Mouse (Mus musculus) layer of hippocampus, postnatal 14 days (tissue): ENCODE results near the gene Krt18. TPM values are rescaled to one million over a fixed set of nuclear protein-coding genes. Genes with fewer than 3 reads are reported as not detected.

Source experiments
- DNase-seq, 2 experiments: peaks; one replicate each; pipeline ENCODE4 v3.0.0; 2021 to 2022; ENCODE audit warnings: low spot score in 2 of 2, mixed read lengths in 1 of 2
- total RNA-seq, 2 experiments: library from RNA; stranded (reverse); gene quantifications; 2 replicates each; pipeline ENCODE4 v1.2.3; 2021

Krt18 gene
- total RNA-seq, 2 experiments from 2014 or later = 0.45 to 3.4 TPM

DNA sequence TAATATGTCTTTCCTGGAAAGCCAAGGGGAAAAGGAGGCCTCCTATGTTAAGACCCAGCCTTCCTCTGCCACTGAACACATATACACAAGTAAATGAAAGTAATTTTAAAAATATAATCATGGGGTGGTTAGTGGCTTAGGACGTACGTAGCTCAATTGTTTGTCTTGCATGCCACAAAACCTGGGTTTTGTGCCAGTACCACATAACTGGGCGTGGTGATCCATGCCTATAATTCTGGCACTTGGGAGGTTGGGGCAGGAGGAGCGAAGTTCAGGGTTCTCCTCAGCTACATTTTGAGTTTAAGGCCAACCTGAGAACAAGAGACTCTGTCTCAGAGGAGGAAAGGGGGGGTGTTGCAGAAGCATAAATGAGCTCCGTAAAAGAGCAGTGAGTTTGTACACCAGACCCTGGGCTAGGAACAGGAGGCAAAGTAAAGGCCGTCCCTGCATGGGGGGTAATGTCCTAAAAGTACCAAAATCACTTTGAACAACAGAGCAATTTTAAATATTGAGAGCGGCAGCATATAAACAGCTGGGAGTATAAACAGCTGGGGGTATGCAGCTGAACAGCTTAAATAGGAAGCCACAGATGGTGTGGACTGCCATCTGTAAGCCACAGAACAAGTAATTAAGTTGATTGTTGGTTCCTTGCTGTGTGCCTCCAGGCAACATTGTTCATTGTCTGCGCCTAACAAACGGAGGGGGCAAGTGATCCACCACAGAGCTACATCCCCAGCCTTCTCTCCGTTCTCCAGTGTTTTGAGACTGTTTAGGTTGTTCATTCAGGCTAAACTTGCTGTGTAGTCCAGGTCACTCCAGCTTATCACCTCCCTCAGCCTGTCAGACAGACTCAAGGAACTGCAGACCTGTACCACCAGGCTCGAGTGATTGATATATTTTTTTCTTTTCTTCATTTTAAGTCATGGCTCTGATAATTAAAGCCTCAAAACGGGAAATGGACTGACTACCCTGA, 20.6 kb upstream of the Krt18 start:
- no peak for DNase-seq

DNA sequence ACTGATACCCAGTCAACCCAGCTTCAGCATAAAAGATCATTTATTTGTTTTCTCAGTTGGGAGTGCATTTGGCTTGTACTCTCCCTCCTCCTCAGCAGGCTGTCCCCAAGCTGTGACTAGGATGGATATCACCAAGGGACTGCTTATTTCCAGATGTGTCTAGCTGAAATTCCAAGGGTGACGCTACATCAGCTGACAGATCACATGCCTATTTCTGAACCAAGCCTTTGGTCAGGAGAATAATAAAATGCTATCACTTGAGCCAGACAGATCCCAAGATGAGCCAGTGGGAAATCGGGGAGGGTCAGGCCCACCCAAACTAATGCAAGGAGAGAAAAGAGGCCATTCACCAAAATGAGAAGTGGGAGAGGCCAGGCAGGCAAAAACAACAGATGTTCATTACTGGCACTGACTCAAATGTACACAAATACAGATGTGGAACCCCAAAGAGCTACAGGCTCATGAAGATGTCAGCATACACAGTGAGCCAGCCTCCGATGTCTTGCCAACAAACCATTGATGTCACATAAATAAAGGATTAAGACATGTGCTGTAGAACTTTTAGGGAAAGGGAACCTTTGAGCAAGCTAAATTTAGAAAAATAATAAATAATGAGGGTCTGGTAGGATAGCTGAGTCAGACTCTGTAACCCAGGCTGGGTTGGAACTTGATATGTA, 17.3 kb upstream of the Krt18 start:
- DNase-seq = no peak

DNA sequence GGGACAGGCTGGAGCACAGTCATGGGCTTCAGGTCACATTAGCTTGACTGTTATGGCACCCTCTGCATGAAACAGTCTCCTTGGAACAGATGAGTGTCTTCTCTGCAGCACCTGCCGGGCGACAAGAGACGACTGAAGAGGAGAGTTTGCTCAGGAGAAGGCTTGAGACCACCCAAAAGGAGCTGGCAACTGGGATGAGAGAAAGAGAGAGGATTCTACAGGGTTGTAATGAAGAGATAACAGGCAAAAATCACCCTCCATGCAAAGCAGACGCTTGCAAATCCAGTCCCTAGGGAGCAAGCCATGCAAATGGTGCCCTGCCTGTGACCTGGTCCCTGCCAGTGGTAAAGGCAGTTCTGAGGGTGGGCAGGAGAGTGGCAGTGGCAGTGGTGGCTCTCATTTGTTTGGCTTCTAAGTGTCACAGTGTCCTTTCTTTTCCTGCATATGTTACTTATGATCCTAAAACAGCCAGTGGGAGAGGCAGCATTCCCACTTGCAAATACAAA, 15.7 kb upstream of the Krt18 start:
- no peak for DNase-seq

GRCm38 (mm10) chr15:102013651-102014050, 14.3 kb upstream of the Krt18 start:
- no peak for DNase-seq

DNA sequence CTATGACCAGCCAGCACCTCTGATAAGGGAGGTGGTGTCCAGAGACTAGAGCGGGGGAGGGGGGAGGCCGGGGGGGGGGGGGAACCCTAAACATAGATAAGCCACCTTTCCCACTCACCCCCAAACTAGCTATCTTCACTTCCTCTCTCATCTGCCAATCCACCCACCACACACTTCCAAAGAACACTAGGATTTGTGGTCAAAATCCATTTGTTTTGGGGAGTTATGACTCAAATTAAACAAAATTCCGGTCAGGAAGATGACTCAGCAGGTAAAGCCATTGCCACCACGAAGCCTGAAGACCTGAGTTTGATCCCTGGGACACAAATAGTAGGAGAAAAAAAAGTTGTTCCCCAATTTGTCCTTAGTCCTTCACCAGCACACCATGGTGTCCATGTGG, 13.1 kb upstream of the Krt18 start:
- no peak for DNase-seq

DNA sequence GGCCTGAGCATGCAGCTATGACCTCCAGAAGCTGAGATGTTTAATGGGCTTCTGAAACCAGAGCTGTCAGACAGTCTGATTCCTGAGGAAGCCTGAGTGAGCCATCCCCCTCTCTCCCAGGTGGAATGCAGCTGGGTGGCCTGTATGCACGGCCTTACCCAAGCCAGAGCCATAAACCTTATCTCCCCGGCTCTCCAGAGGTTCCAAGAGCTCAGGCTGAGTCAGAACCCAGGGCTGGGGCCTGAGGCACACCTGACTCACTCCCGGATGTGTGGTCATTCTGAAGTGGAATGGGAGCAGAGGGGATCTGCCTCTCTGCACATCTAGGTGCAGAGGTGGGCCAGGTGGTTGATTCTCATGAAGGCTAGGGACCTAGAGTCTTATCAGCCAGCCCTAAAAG, 11.9 kb upstream of the Krt18 start:
- DNase-seq = no peak

GRCm38 (mm10) chr15:102016787-102017186, 11.2 kb upstream of the Krt18 start:
- no peak for DNase-seq

GRCm38 (mm10) chr15:102017918-102018463, 10.0 kb upstream of the Krt18 start:
- DNase-seq = no peak

DNA sequence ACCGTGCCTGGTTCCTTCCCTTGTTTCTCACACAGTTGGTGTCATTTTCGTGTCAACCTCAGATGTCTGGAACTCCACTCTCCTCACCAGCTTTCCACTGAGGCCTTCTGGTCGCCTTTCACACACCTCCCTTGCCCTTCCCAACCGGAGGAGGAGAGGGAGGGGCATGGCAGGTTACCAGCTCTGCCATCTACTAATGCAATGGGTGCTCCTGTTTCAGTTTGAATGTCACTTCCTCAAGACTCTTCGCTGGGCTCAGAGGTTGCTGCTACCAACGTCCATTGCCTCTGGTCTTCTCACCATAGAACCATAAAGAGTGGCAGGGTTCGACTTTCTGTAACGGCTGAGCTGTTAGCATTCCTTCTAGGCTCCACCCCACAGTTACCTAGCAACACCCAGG, 5.5 kb upstream of the Krt18 start:
- no peak for DNase-seq

- no peak for DNase-seq
These were observed 4.1 kb upstream of the Krt18 start for GRCm38 (mm10) chr15:102023888-102024287.

GRCm38 (mm10) chr15:102025136-102025872, 2.7 kb upstream of the Krt18 start:
- no peak for DNase-seq

DNA sequence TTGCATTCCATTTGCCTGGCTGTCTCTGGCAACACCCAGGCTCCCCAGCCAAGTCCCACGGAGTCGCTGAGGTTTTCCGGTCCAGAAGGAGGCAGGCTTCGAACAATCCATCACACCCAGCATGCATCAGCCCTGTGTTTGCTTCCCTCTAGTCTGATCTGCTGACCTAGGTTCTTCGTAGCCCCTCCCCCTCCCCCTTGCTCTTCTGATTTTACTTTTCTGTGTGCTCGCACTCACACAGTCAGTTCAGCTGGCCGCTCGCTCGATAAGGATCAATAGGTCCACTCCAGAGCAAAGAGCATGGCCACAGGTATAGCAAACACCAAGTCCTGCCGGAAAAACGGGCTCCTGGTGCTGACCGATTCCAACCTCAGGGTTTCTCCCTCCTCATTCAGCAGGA, 1.6 kb upstream of the Krt18 start:
- no peak for DNase-seq

GRCm38 (mm10) chr15:102034121-102035053, 6.4 kb downstream of the Krt18 start:
- no peak for DNase-seq

- DNase-seq = no peak
These were observed 12.3 kb downstream of the Krt18 start for GRCm38 (mm10) chr15:102040277-102040676.

- no peak for DNase-seq
These were observed 14.0 kb downstream of the Krt18 start for GRCm38 (mm10) chr15:102041951-102042350.

GRCm38 (mm10) chr15:102044745-102045144, 16.8 kb downstream of the Krt18 start:
- DNase-seq = no peak

- DNase-seq = no peak
These were observed 17.7 kb downstream of the Krt18 start for GRCm38 (mm10) chr15:102045691-102046090.

DNA sequence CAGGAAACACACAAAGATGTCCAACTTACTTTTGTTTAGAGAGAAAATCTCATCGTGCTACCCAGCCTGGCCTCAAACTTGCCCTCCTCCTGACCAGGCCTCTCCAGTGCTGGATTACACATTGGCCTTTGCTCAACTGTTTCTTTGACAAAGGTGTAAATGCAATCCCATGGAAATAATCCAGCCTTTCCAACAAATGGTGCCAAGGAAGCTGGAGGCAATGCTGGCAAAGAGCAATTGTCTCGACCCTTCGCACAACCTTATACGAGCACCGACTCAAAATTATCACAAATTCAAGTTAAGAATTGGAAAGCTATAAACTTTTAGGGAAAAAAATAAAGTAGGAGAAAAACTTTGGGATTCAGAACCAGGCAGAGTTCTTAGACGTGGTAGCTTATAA, 20.0 kb downstream of the Krt18 start:
- no peak for DNase-seq

DNA sequence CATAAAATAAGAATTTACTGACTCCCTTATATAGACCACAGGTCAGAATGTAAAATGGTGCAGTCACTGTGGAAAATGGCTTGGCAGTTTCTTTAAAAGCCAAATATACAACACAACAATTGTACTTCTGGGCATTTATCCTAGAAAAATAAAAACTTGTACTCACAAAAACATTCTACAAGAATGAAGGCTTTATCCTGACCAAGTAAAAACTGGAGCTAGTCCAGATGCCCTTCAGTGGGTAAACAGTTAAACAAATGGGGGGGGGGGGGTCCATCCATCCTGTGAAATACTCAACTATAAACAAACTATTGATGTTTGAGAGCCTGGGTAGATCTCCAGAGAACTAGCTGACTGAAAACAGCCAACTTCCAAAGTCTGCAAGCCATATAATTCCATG, 21.9 kb downstream of the Krt18 start:
- no peak for DNase-seq
